Mouse (Mus musculus) forebrain, embryonic 14.5 days (tissue): ENCODE data around the gene Bach1. TPM values are rescaled to one million over a fixed set of nuclear protein-coding genes. Genes with fewer than 3 reads are reported as not detected.

Experiments
- ATAC-seq: fragments of 200-750 bp; cut with Nextera tagmentation; 2 replicates; pipeline ENCODE4 v1.8.0; 2017; ENCODE audit warnings: mild to moderate bottlenecking, moderate library complexity
- DNase-seq: peaks from one replicate; pipeline ENCODE4 v3.0.0-alpha.2; 2015; ENCODE audit warnings: low spot score
- H3K27ac ChIP-seq: fragments of 300-500 bp; sonication (generic); 2 replicates; pipeline ENCODE4 v1.5.1; 2014; ENCODE audit warnings: low read depth, mild to moderate bottlenecking, control low read depth, low read length, moderate library complexity
- H3K27me3 ChIP-seq: fragments of 300-500 bp; sonication (generic); replicated peaks from 2 replicates; pipeline ENCODE4 v1.6.1; 2014; ENCODE audit warnings: low read length, control low read depth, mixed read lengths; ENCODE audit not compliant: control insufficient read depth, insufficient read depth
- H3K36me3 ChIP-seq: fragments of 300-500 bp; sonication (generic); 2 replicates; pipeline ENCODE4 v1.6.1; 2014; ENCODE audit warnings: low read length, control low read depth; ENCODE audit not compliant: control insufficient read depth, insufficient read depth
- H3K4me1 ChIP-seq: fragments of 300-500 bp; sonication (generic); 2 replicates; pipeline ENCODE4 v1.6.1; 2014; ENCODE audit warnings: antibody characterized with exemption, low read length, control low read depth; ENCODE audit not compliant: control insufficient read depth, insufficient read depth
- H3K4me2 ChIP-seq: fragments of 300-500 bp; sonication (generic); 2 replicates; pipeline ENCODE4 v1.6.1; 2014; ENCODE audit warnings: mild to moderate bottlenecking, control low read depth, low read length
- H3K4me3 ChIP-seq: fragments of 300-500 bp; sonication (generic); 2 replicates; pipeline ENCODE4 v1.5.1; 2014; ENCODE audit warnings: low read depth, low read length, control low read depth
- H3K9ac ChIP-seq: fragments of 300-500 bp; sonication (generic); 2 replicates; pipeline ENCODE4 v1.6.1; 2014; ENCODE audit warnings: mild to moderate bottlenecking, low read length, control low read depth, moderate library complexity
- H3K9me3 ChIP-seq: fragments of 300-500 bp; sonication (generic); replicated peaks from 2 replicates; pipeline ENCODE4 v1.6.1; 2016; ENCODE audit warnings: low read length, control low read depth, mixed read lengths; ENCODE audit not compliant: control insufficient read depth
- WGBS: fragments of 180-500 bp; shearing (Covaris S2); extraction: QIAGEN DNeasy Blood & Tissue Kit; methylation state at CpG from one replicate; pipeline ENCODE4 v1.1.7; 2014; 5-methylcytosine and 5-hydroxymethylcytosine counted together
- polyA plus RNA-seq: library from polyadenylated mRNA; unstranded; fragments of >200 nt; fragmentation: Nextera tagmentation; extraction: Ambion mirVana; gene quantifications from 2 replicates; pipeline ENCODE4 v1.2.1, GENCODE M21; 2014

Bach1 gene
- polyA plus RNA-seq, 1 experiment from 2014 or later, result 17.2 TPM

GRCm38 (mm10) chr16:87723479-87723878 is 24.7 kb downstream of the Bach1 start:
- 96% methylated on average over 15 of the region's 15 CpGs for WGBS
- H3K27ac ChIP-seq, result no peak overlapping the region
- no peak overlapping the region for H3K4me2 ChIP-seq

GRCm38 (mm10) chr16:87724826-87725225 is 26.1 kb downstream of the Bach1 start:
- Histone ChIP-seq H3K4me3 (no peak overlapping the region), H3K4me1 (no peaks in the 10 kb centered on the region), H3K9me3 (no peaks in the 10 kb centered on the region), H3K27ac (no peak overlapping the region), H3K9ac (no peak overlapping the region), H3K36me3 (peaks cover 66% of the 10 kb centered on the region), H3K27me3 (no peaks in the 10 kb centered on the region), H3K4me2 (no peak overlapping the region)
- WGBS, result 88% methylated on average over 4 of the region's 4 CpGs
- DNase-seq (no peak), ATAC-seq (no peak)

More at GRCm38 (mm10) chr16:87723479-87723878, 24.7 kb downstream of the Bach1 start:
- H3K27me3 ChIP-seq, result no peaks in the 10 kb centered on the region
- H3K36me3 ChIP-seq, result peaks cover 65% of the 10 kb centered on the region
- DNase-seq (no peak), ATAC-seq (no peak)
- H3K9ac ChIP-seq, result no peak overlapping the region
- H3K4me1 ChIP-seq, result no peaks in the 10 kb centered on the region
- no peaks in the 10 kb centered on the region for H3K9me3 ChIP-seq
- H3K4me3 ChIP-seq, result no peak overlapping the region

GRCm38 (mm10) chr16:87725241-87725640 is 26.5 kb downstream of the Bach1 start:
- Histone ChIP-seq H3K4me1 (no peaks in the 10 kb centered on the region), H3K27me3 (no peaks in the 10 kb centered on the region), H3K27ac (no peak overlapping the region), H3K9ac (no peak overlapping the region), H3K4me2 (no peak overlapping the region), H3K9me3 (no peaks in the 10 kb centered on the region), H3K4me3 (no peak overlapping the region), H3K36me3 (peaks cover 66% of the 10 kb centered on the region)
- 87% methylated on average over 5 of the region's 5 CpGs for WGBS
- ATAC-seq, result no peak
- no peak for DNase-seq

GRCm38 (mm10) chr16:87725963-87726362 is 27.2 kb downstream of the Bach1 start:
- ATAC-seq, result no peak
- WGBS, result 96% methylated on average over 21 of the region's 21 CpGs
- Histone ChIP-seq H3K9ac (no peak overlapping the region), H3K27ac (no peak overlapping the region), H3K9me3 (no peaks in the 10 kb centered on the region), H3K27me3 (no peaks in the 10 kb centered on the region), H3K36me3 (peaks cover 70% of the 10 kb centered on the region), H3K4me2 (no peak overlapping the region), H3K4me3 (no peak overlapping the region), H3K4me1 (no peaks in the 10 kb centered on the region)
- no peak for DNase-seq

- Histone ChIP-seq H3K4me2 (no peak overlapping the region), H3K27me3 (no peaks in the 10 kb centered on the region), H3K4me1 (no peaks in the 10 kb centered on the region), H3K4me3 (no peak overlapping the region), H3K9ac (no peak overlapping the region), H3K9me3 (no peaks in the 10 kb centered on the region), H3K27ac (no peak overlapping the region), H3K36me3 (peaks cover 70% of the 10 kb centered on the region)
- ATAC-seq (no peak), DNase-seq (no peak)
- 92% methylated on average over 6 of the region's 6 CpGs for WGBS
Measured at GRCm38 (mm10) chr16:87726369-87726768, 27.6 kb downstream of the Bach1 start.

- no peaks in the 10 kb centered on the region for H3K27me3 ChIP-seq
- no peak overlapping the region for H3K4me3 ChIP-seq
- no peak overlapping the region for H3K9ac ChIP-seq
- H3K9me3 ChIP-seq, result no peaks in the 10 kb centered on the region
- peaks cover 66% of the 10 kb centered on the region for H3K36me3 ChIP-seq
- no peak overlapping the region for H3K27ac ChIP-seq
- WGBS, result 68% methylated on average over 9 of the region's 9 CpGs
- no peak overlapping the region for H3K4me2 ChIP-seq
- peak; percentile 63; the same call in 1 of the 2 replicates for ATAC-seq
- H3K4me1 ChIP-seq, result no peaks in the 10 kb centered on the region
- peak; percentile 56 for DNase-seq
Measured at GRCm38 (mm10) chr16:87727250-87727649, 28.5 kb downstream of the Bach1 start.

GRCm38 (mm10) chr16:87727918-87728317 is 29.2 kb downstream of the Bach1 start:
- H3K9ac ChIP-seq, result no peak overlapping the region
- WGBS, result 66% methylated on average over 14 of the region's 14 CpGs
- no peak overlapping the region for H3K27ac ChIP-seq
- H3K4me1 ChIP-seq, result no peaks in the 10 kb centered on the region
- DNase-seq (no peak), ATAC-seq (no peak)
- H3K4me2 ChIP-seq, result no peak overlapping the region
- no peaks in the 10 kb centered on the region for H3K9me3 ChIP-seq
- H3K4me3 ChIP-seq, result no peak overlapping the region
- no peaks in the 10 kb centered on the region for H3K27me3 ChIP-seq
- H3K36me3 ChIP-seq, result peaks cover 62% of the 10 kb centered on the region

- Histone ChIP-seq H3K27me3 (no peaks in the 10 kb centered on the region), H3K27ac (no peak overlapping the region), H3K9me3 (no peaks in the 10 kb centered on the region), H3K4me1 (no peaks in the 10 kb centered on the region), H3K36me3 (peaks cover 54% of the 10 kb centered on the region), H3K9ac (no peak overlapping the region), H3K4me3 (no peak overlapping the region), H3K4me2 (no peak overlapping the region)
- ATAC-seq (no peak), DNase-seq (no peak)
- WGBS, result 90% methylated on average over 8 of the region's 8 CpGs
Measured at GRCm38 (mm10) chr16:87728703-87729102, 30.0 kb downstream of the Bach1 start.

GRCm38 (mm10) chr16:87729469-87729868 is 30.7 kb downstream of the Bach1 start:
- H3K9ac ChIP-seq, result no peak overlapping the region
- H3K27ac ChIP-seq, result no peak overlapping the region
- H3K4me2 ChIP-seq, result no peak overlapping the region
- no peaks in the 10 kb centered on the region for H3K4me1 ChIP-seq
- WGBS, result 93% methylated on average over 20 of the region's 20 CpGs
- no peaks in the 10 kb centered on the region for H3K27me3 ChIP-seq
- DNase-seq, result no peak
- no peak overlapping the region for H3K4me3 ChIP-seq
- no peak for ATAC-seq
- H3K9me3 ChIP-seq, result no peaks in the 10 kb centered on the region
- peaks cover 49% of the 10 kb centered on the region for H3K36me3 ChIP-seq
